Mouse (Mus musculus): ENCODE results near the gene Lrig1. TPM values are rescaled to one million over a fixed set of nuclear protein-coding genes. Genes with fewer than 3 reads are reported as not detected.

The Lrig1 gene
- polyA plus RNA-seq, 1 experiment from 2014 or later, result 13.5 TPM

- Histone ChIP-seq H3K9me3 (ENCODE audit: low read depth, low read length) (no peaks in the 10 kb centered on the region), H3K4me3 (ENCODE audit: low read depth, low read length) (no peak overlapping the region), H3K27ac (ENCODE audit: low read depth) (no peak overlapping the region), H3K36me3 (ENCODE audit: insufficient read depth) (no peaks in the 10 kb centered on the region), H3K4me1 (ENCODE audit: insufficient read depth) (no peaks in the 10 kb centered on the region), H3K9ac (no peak overlapping the region), H3K27me3 (ENCODE audit: insufficient read depth, low read length) (no peaks in the 10 kb centered on the region), H3K4me2 (no peak overlapping the region)
- ATAC-seq (ENCODE audit: insufficient read depth) (no peak), DNase-seq (no peak)
- no peak for TF ChIP-seq CTCF (IDR thresholded peaks at IDR 0.05; ENCODE audit: low read depth)
- 91% methylated on average over 9 of the region's 9 CpGs for WGBS
Measured at GRCm38 (mm10) chr6:94584147-94584695, 115.7 kb downstream of the Lrig1 start.

- Histone ChIP-seq H3K9ac (no peak overlapping the region), H3K27me3 (ENCODE audit: insufficient read depth, low read length) (no peaks in the 10 kb centered on the region), H3K4me3 (ENCODE audit: low read depth, low read length) (no peak overlapping the region), H3K4me2 (no peak overlapping the region), H3K27ac (ENCODE audit: low read depth) (no peak overlapping the region), H3K9me3 (ENCODE audit: low read depth, low read length) (no peaks in the 10 kb centered on the region), H3K36me3 (ENCODE audit: insufficient read depth) (no peaks in the 10 kb centered on the region), H3K4me1 (ENCODE audit: insufficient read depth) (no peaks in the 10 kb centered on the region)
- DNase-seq (no peak), ATAC-seq (ENCODE audit: insufficient read depth) (no peak)
- no peak for TF ChIP-seq CTCF (IDR thresholded peaks at IDR 0.05; ENCODE audit: low read depth)
- WGBS, result 81% methylated on average over 9 of the region's 9 CpGs
Measured at GRCm38 (mm10) chr6:94582055-94582454, 117.9 kb downstream of the Lrig1 start.

GRCm38 (mm10) chr6:94577991-94578390, 122.0 kb downstream of the Lrig1 start:
- Histone ChIP-seq H3K27ac (ENCODE audit: low read depth) (no peak overlapping the region), H3K9ac (no peak overlapping the region), H3K4me1 (ENCODE audit: insufficient read depth) (no peaks in the 10 kb centered on the region), H3K9me3 (ENCODE audit: low read depth, low read length) (no peaks in the 10 kb centered on the region), H3K27me3 (ENCODE audit: insufficient read depth, low read length) (no peaks in the 10 kb centered on the region), H3K4me2 (no peak overlapping the region), H3K36me3 (ENCODE audit: insufficient read depth) (no peaks in the 10 kb centered on the region), H3K4me3 (ENCODE audit: low read depth, low read length) (no peak overlapping the region)
- TF ChIP-seq CTCF (IDR thresholded peaks at IDR 0.05; ENCODE audit: low read depth), result no peak
- DNase-seq (peak; percentile 35), ATAC-seq (ENCODE audit: insufficient read depth) (0 out of 2 replicates have a peak, but pooled peaks have one; percentile 47)
- 61% methylated on average over 8 of the region's 8 CpGs for WGBS

- Histone ChIP-seq H3K4me1 (ENCODE audit: insufficient read depth) (no peaks in the 10 kb centered on the region), H3K9me3 (ENCODE audit: low read depth, low read length) (no peaks in the 10 kb centered on the region), H3K9ac (no peak overlapping the region), H3K4me3 (ENCODE audit: low read depth, low read length) (no peak overlapping the region), H3K27ac (ENCODE audit: low read depth) (no peak overlapping the region), H3K36me3 (ENCODE audit: insufficient read depth) (no peaks in the 10 kb centered on the region), H3K4me2 (no peak overlapping the region), H3K27me3 (ENCODE audit: insufficient read depth, low read length) (no peaks in the 10 kb centered on the region)
- WGBS, result 49% methylated on average over 9 of the region's 9 CpGs
- no peak for DNase-seq
- no peak for TF ChIP-seq CTCF (IDR thresholded peaks at IDR 0.05; ENCODE audit: low read depth)
- ATAC-seq (ENCODE audit: insufficient read depth), result no peak
Measured at GRCm38 (mm10) chr6:94575526-94576166, 124.3 kb downstream of the Lrig1 start.

- 89% methylated on average over 2 of the region's 2 CpGs for WGBS
- Histone ChIP-seq H3K4me1 (ENCODE audit: insufficient read depth) (no peaks in the 10 kb centered on the region), H3K4me3 (ENCODE audit: low read depth, low read length) (no peak overlapping the region), H3K27ac (ENCODE audit: low read depth) (no peak overlapping the region), H3K36me3 (ENCODE audit: insufficient read depth) (no peaks in the 10 kb centered on the region), H3K9me3 (ENCODE audit: low read depth, low read length) (no peaks in the 10 kb centered on the region), H3K4me2 (no peak overlapping the region), H3K27me3 (ENCODE audit: insufficient read depth, low read length) (no peaks in the 10 kb centered on the region), H3K9ac (no peak overlapping the region)
- ATAC-seq (ENCODE audit: insufficient read depth), result no peak
- DNase-seq, result no peak
- no peak for TF ChIP-seq CTCF (IDR thresholded peaks at IDR 0.05; ENCODE audit: low read depth)
Measured at GRCm38 (mm10) chr6:94568040-94568439, 131.9 kb downstream of the Lrig1 start.

GRCm38 (mm10) chr6:94565766-94566165, 134.2 kb downstream of the Lrig1 start:
- Histone ChIP-seq H3K9me3 (ENCODE audit: low read depth, low read length) (no peaks in the 10 kb centered on the region), H3K4me3 (ENCODE audit: low read depth, low read length) (no peak overlapping the region), H3K4me1 (ENCODE audit: insufficient read depth) (no peaks in the 10 kb centered on the region), H3K4me2 (no peak overlapping the region), H3K36me3 (ENCODE audit: insufficient read depth) (no peaks in the 10 kb centered on the region), H3K27ac (ENCODE audit: low read depth) (no peak overlapping the region), H3K27me3 (ENCODE audit: insufficient read depth, low read length) (no peaks in the 10 kb centered on the region), H3K9ac (no peak overlapping the region)
- DNase-seq (no peak), ATAC-seq (ENCODE audit: insufficient read depth) (no peak)
- 90% methylated on average over 2 of the region's 2 CpGs for WGBS
- no peak for TF ChIP-seq CTCF (IDR thresholded peaks at IDR 0.05; ENCODE audit: low read depth)

GRCm38 (mm10) chr6:94563203-94563940, 136.6 kb downstream of the Lrig1 start:
- ATAC-seq (ENCODE audit: insufficient read depth), result no peak
- H3K9ac ChIP-seq, result no peak overlapping the region
- H3K4me3 ChIP-seq (ENCODE audit: low read depth, low read length), result no peak overlapping the region
- no peak overlapping the region for H3K4me2 ChIP-seq
- H3K27ac ChIP-seq (ENCODE audit: low read depth), result no peak overlapping the region
- WGBS, result 30% methylated on average over 8 of the region's 8 CpGs
- no peaks in the 10 kb centered on the region for H3K4me1 ChIP-seq (ENCODE audit: insufficient read depth)
- peak; percentile 51 for TF ChIP-seq CTCF (IDR thresholded peaks at IDR 0.05; ENCODE audit: low read depth)
- no peaks in the 10 kb centered on the region for H3K9me3 ChIP-seq (ENCODE audit: low read depth, low read length)
- H3K27me3 ChIP-seq (ENCODE audit: insufficient read depth, low read length), result no peaks in the 10 kb centered on the region
- DNase-seq, result peak; percentile 31
- no peaks in the 10 kb centered on the region for H3K36me3 ChIP-seq (ENCODE audit: insufficient read depth)

Measured in lung, embryonic 14.5 days (tissue).